Mouse (Mus musculus) heart, embryonic 10.5 days (tissue): ENCODE data around the gene Psapl1. TPM values are rescaled to one million over a fixed set of nuclear protein-coding genes. Genes with fewer than 3 reads are reported as not detected.

Experiments
- DNase-seq: peaks from one replicate; pipeline ENCODE4 v3.0.0-alpha.2; 2017; ENCODE audit warnings: low spot score
- H3K27ac ChIP-seq: fragments of 300-500 bp; sonication (generic); 2 replicates; pipeline ENCODE4 v1.5.1; 2016; ENCODE audit warnings: mild to moderate bottlenecking
- H3K27me3 ChIP-seq: fragments of 300-500 bp; sonication (generic); 2 replicates; pipeline ENCODE4 v1.6.1; 2016; ENCODE audit warnings: mild to moderate bottlenecking; ENCODE audit not compliant: poor library complexity, insufficient read depth, severe bottlenecking
- H3K36me3 ChIP-seq: fragments of 300-500 bp; sonication (generic); 2 replicates; pipeline ENCODE4 v1.6.1; 2016; ENCODE audit warnings: mild to moderate bottlenecking, moderate library complexity
- H3K4me1 ChIP-seq: fragments of 300-500 bp; sonication (generic); 2 replicates; pipeline ENCODE4 v1.6.1; 2016; ENCODE audit warnings: mild to moderate bottlenecking
- H3K4me3 ChIP-seq: fragments of 300-500 bp; sonication (generic); 2 replicates; pipeline ENCODE4 v1.5.1; 2016; ENCODE audit warnings: mild to moderate bottlenecking, moderate library complexity
- H3K9me3 ChIP-seq: fragments of 300-500 bp; sonication (generic); 2 replicates; pipeline ENCODE4 v1.6.1; 2016; ENCODE audit warnings: mild to moderate bottlenecking, moderate library complexity
- WGBS: fragments of 180-500 bp; shearing (Covaris S2); methylation state at CpG from one replicate; pipeline ENCODE4 v1.1.7; 2016; 5-methylcytosine and 5-hydroxymethylcytosine counted together
- polyA plus RNA-seq: library from polyadenylated mRNA; unstranded; fragments of >200 nt; fragmentation: Nextera tagmentation; extraction: Ambion mirVana; gene quantifications from 2 replicates; pipeline ENCODE4 v1.2.1, GENCODE M21; 2016

Gene Psapl1
- polyA plus RNA-seq, 1 experiment from 2014 or later: 0.11 TPM

GRCm38 (mm10) chr5:36186294-36187053, 17.3 kb upstream of the Psapl1 start:
- no peak overlapping the region for H3K4me3 ChIP-seq
- DNase-seq: no peak
- H3K27me3 ChIP-seq: peaks cover 5% of the 10 kb centered on the region; the same call in 1 of the 2 replicates
- WGBS: 67% methylated on average over 8 of the region's 8 CpGs
- H3K27ac ChIP-seq: no peak overlapping the region
- no peaks in the 10 kb centered on the region for H3K36me3 ChIP-seq
- H3K4me1 ChIP-seq: peaks cover 3% of the 10 kb centered on the region; the same call in 1 of the 2 replicates
- H3K9me3 ChIP-seq: no peaks in the 10 kb centered on the region

- no peaks in the 10 kb centered on the region for H3K9me3 ChIP-seq
- H3K27ac ChIP-seq: no peak overlapping the region
- no peak overlapping the region for H3K4me3 ChIP-seq
- H3K36me3 ChIP-seq: no peaks in the 10 kb centered on the region
- DNase-seq: no peak
- H3K4me1 ChIP-seq: peaks cover 3% of the 10 kb centered on the region; the same call in 1 of the 2 replicates
- 82% methylated on average over 4 of the region's 4 CpGs for WGBS
- H3K27me3 ChIP-seq: peaks cover 9% of the 10 kb centered on the region; the same call in 1 of the 2 replicates
These were observed 15.5 kb upstream of the Psapl1 start for GRCm38 (mm10) chr5:36188310-36188709.

- H3K4me1 ChIP-seq: peaks cover 15% of the 10 kb centered on the region
- H3K36me3 ChIP-seq: no peaks in the 10 kb centered on the region
- peaks cover 9% of the 10 kb centered on the region; the same call in 1 of the 2 replicates for H3K27me3 ChIP-seq
- DNase-seq: no peak
- WGBS: 74% methylated on average over 4 of the region's 4 CpGs
- H3K4me3 ChIP-seq: no peak overlapping the region
- H3K27ac ChIP-seq: no peak overlapping the region
- H3K9me3 ChIP-seq: no peaks in the 10 kb centered on the region
These were observed 12.5 kb upstream of the Psapl1 start for GRCm38 (mm10) chr5:36191285-36191684.

GRCm38 (mm10) chr5:36191876-36192275, 11.9 kb upstream of the Psapl1 start:
- Histone ChIP-seq H3K27ac (no peak overlapping the region), H3K27me3 (peaks cover 9% of the 10 kb centered on the region; the same call in 1 of the 2 replicates), H3K36me3 (no peaks in the 10 kb centered on the region), H3K4me1 (peaks cover 15% of the 10 kb centered on the region), H3K4me3 (no peak overlapping the region), H3K9me3 (no peaks in the 10 kb centered on the region)
- 80% methylated on average over 3 of the region's 3 CpGs for WGBS
- DNase-seq: no peak

- no peak for DNase-seq
- Histone ChIP-seq H3K9me3 (no peaks in the 10 kb centered on the region), H3K4me3 (no peak overlapping the region), H3K36me3 (no peaks in the 10 kb centered on the region), H3K27ac (no peak overlapping the region), H3K27me3 (peaks cover 9% of the 10 kb centered on the region; the same call in 1 of the 2 replicates), H3K4me1 (peaks cover 15% of the 10 kb centered on the region)
- 84% methylated on average over 2 of the region's 2 CpGs for WGBS
These were observed 11.1 kb upstream of the Psapl1 start for GRCm38 (mm10) chr5:36192677-36193076.

- Histone ChIP-seq H3K4me3 (no peak overlapping the region), H3K27ac (peak overlapping the region; percentile 36; the same call in 1 of the 2 replicates), H3K4me1 (peaks cover 15% of the 10 kb centered on the region), H3K36me3 (no peaks in the 10 kb centered on the region), H3K27me3 (peaks cover 4% of the 10 kb centered on the region; the same call in 1 of the 2 replicates), H3K9me3 (no peaks in the 10 kb centered on the region)
- DNase-seq: no peak
- WGBS: 55% methylated on average over 4 of the region's 4 CpGs
These were observed 9.2 kb upstream of the Psapl1 start for GRCm38 (mm10) chr5:36194631-36195030.

- 84% methylated on average over 4 of the region's 4 CpGs for WGBS
- no peaks in the 10 kb centered on the region for H3K36me3 ChIP-seq
- no peak overlapping the region for H3K4me3 ChIP-seq
- peaks cover 4% of the 10 kb centered on the region; the same call in 1 of the 2 replicates for H3K27me3 ChIP-seq
- DNase-seq: no peak
- peaks cover 15% of the 10 kb centered on the region for H3K4me1 ChIP-seq
- H3K27ac ChIP-seq: 0 out of 2 replicates have a peak overlapping the region, but pooled peaks have one; percentile 36
- no peaks in the 10 kb centered on the region for H3K9me3 ChIP-seq
These were observed 8.4 kb upstream of the Psapl1 start for GRCm38 (mm10) chr5:36195436-36195835.

GRCm38 (mm10) chr5:36199519-36199918, 4.3 kb upstream of the Psapl1 start:
- H3K27me3 ChIP-seq: 0 out of 2 replicates have a peak, but pooled peaks cover 3% of the 10 kb centered on the region
- 70% methylated on average over 1 of the region's 1 CpGs for WGBS
- peaks cover 14% of the 10 kb centered on the region for H3K4me1 ChIP-seq
- no peak overlapping the region for H3K27ac ChIP-seq
- DNase-seq: no peak
- H3K36me3 ChIP-seq: no peaks in the 10 kb centered on the region
- no peak overlapping the region for H3K4me3 ChIP-seq
- H3K9me3 ChIP-seq: no peaks in the 10 kb centered on the region

GRCm38 (mm10) chr5:36202781-36203180, 1.0 kb upstream of the Psapl1 start:
- Histone ChIP-seq H3K4me3 (no peak overlapping the region), H3K4me1 (peaks cover 4% of the 10 kb centered on the region), H3K27me3 (0 out of 2 replicates have a peak, but pooled peaks cover 3% of the 10 kb centered on the region), H3K36me3 (no peaks in the 10 kb centered on the region), H3K27ac (no peak overlapping the region), H3K9me3 (no peaks in the 10 kb centered on the region)
- 66% methylated on average over 5 of the region's 5 CpGs for WGBS
- no peak for DNase-seq

- Histone ChIP-seq H3K9me3 (no peaks in the 10 kb centered on the region), H3K27ac (no peak overlapping the region), H3K4me1 (peaks cover 4% of the 10 kb centered on the region), H3K27me3 (0 out of 2 replicates have a peak, but pooled peaks cover 3% of the 10 kb centered on the region), H3K36me3 (no peaks in the 10 kb centered on the region), H3K4me3 (no peak overlapping the region)
- WGBS: 85% methylated on average over 5 of the region's 5 CpGs
- DNase-seq: no peak
These were observed 400 bp upstream of the Psapl1 start for GRCm38 (mm10) chr5:36203421-36203820.

GRCm38 (mm10) chr5:36205397-36205796, 1.6 kb downstream of the Psapl1 start:
- DNase-seq: no peak
- no peaks in the 10 kb centered on the region for H3K36me3 ChIP-seq
- peaks cover 4% of the 10 kb centered on the region for H3K4me1 ChIP-seq
- WGBS: 79% methylated on average over 11 of the region's 11 CpGs
- peaks cover 3% of the 10 kb centered on the region for H3K27me3 ChIP-seq
- no peak overlapping the region for H3K4me3 ChIP-seq
- no peaks in the 10 kb centered on the region for H3K9me3 ChIP-seq
- H3K27ac ChIP-seq: no peak overlapping the region

- Histone ChIP-seq H3K27ac (no peak overlapping the region), H3K27me3 (peaks cover 3% of the 10 kb centered on the region), H3K4me1 (no peaks in the 10 kb centered on the region; the same call in none of the 2 replicates), H3K36me3 (no peaks in the 10 kb centered on the region), H3K9me3 (no peaks in the 10 kb centered on the region), H3K4me3 (no peak overlapping the region)
- DNase-seq: no peak
- WGBS: 82% methylated on average over 3 of the region's 3 CpGs
These were observed 5.0 kb downstream of the Psapl1 start for GRCm38 (mm10) chr5:36208803-36209202.

GRCm38 (mm10) chr5:36213310-36213709, 9.5 kb downstream of the Psapl1 start:
- no peaks in the 10 kb centered on the region; the same call in 1 of the 2 replicates for H3K4me1 ChIP-seq
- peaks cover 11% of the 10 kb centered on the region for H3K9me3 ChIP-seq
- DNase-seq: no peak

More at GRCm38 (mm10) chr5:36213310-36213709, 9.5 kb downstream of the Psapl1 start:
- no peak overlapping the region for H3K27ac ChIP-seq
- no peak overlapping the region for H3K4me3 ChIP-seq
- H3K36me3 ChIP-seq: 0 out of 2 replicates have a peak, but pooled peaks cover 5% of the 10 kb centered on the region
- 87% methylated on average over 10 of the region's 10 CpGs for WGBS
- H3K27me3 ChIP-seq: no peaks in the 10 kb centered on the region; the same call in none of the 2 replicates
